Mouse (Mus musculus): ENCODE measurements around the gene Gnai3. TPM values are rescaled to one million over a fixed set of nuclear protein-coding genes. Genes with fewer than 3 reads are reported as not detected.

Gnai3 gene
- polyA plus RNA-seq, 1 experiment from 2014 or later = 171 TPM

- H3K9me3 ChIP-seq (ENCODE audit: control insufficient read depth, low read length) = no peaks in the 10 kb centered on the region
- WGBS = 72% methylated on average over 8 of the region's 8 CpGs
- no peak for DNase-seq (ENCODE audit: low spot score)
- H3K27ac ChIP-seq (ENCODE audit: low read depth) = no peak overlapping the region
- H3K36me3 ChIP-seq (ENCODE audit: control insufficient read depth, insufficient read depth, low read length) = no peaks in the 10 kb centered on the region
- no peak overlapping the region for H3K4me2 ChIP-seq (ENCODE audit: low read length)
- no peaks in the 10 kb centered on the region for H3K4me1 ChIP-seq (replicated peaks; ENCODE audit: control insufficient read depth, insufficient read depth, low read length)
- H3K9ac ChIP-seq (ENCODE audit: low read length) = no peak overlapping the region
- no peaks in the 10 kb centered on the region for H3K27me3 ChIP-seq (replicated peaks; ENCODE audit: control insufficient read depth, insufficient read depth, low read length)
- ATAC-seq (replicated peaks; ENCODE audit: low FRiP score, low TSS enrichment, low read depth) = no peak
- no peak overlapping the region for H3K4me3 ChIP-seq (ENCODE audit: low read depth, low read length)
Measured at GRCm38 (mm10) chr3:108096226-108096625, 49.7 kb downstream of the Gnai3 start.

- no peaks in the 10 kb centered on the region for H3K36me3 ChIP-seq (ENCODE audit: control insufficient read depth, insufficient read depth, low read length)
- no peaks in the 10 kb centered on the region for H3K9me3 ChIP-seq (ENCODE audit: control insufficient read depth, low read length)
- no peak overlapping the region for H3K4me2 ChIP-seq (ENCODE audit: low read length)
- H3K27ac ChIP-seq (ENCODE audit: low read depth) = no peak overlapping the region
- DNase-seq (ENCODE audit: low spot score) (no peak), ATAC-seq (replicated peaks; ENCODE audit: low FRiP score, low TSS enrichment, low read depth) (no peak)
- H3K4me3 ChIP-seq (ENCODE audit: low read depth, low read length) = no peak overlapping the region
- no peaks in the 10 kb centered on the region for H3K27me3 ChIP-seq (replicated peaks; ENCODE audit: control insufficient read depth, insufficient read depth, low read length)
- H3K4me1 ChIP-seq (replicated peaks; ENCODE audit: control insufficient read depth, insufficient read depth, low read length) = peaks cover 3% of the 10 kb centered on the region; the same call in 1 of the 2 replicates
- WGBS = 94% methylated on average over 12 of the region's 12 CpGs
- no peak overlapping the region for H3K9ac ChIP-seq (ENCODE audit: low read length)
Measured at GRCm38 (mm10) chr3:108094976-108095760, 50.8 kb downstream of the Gnai3 start.

- DNase-seq (ENCODE audit: low spot score) = no peak
- H3K27me3 ChIP-seq (replicated peaks; ENCODE audit: control insufficient read depth, insufficient read depth, low read length) = no peaks in the 10 kb centered on the region
- H3K9me3 ChIP-seq (ENCODE audit: control insufficient read depth, low read length) = no peaks in the 10 kb centered on the region
- ATAC-seq (replicated peaks; ENCODE audit: low FRiP score, low TSS enrichment, low read depth) = no peak
- no peak overlapping the region for H3K4me3 ChIP-seq (ENCODE audit: low read depth, low read length)
- H3K4me2 ChIP-seq (ENCODE audit: low read length) = no peak overlapping the region
- peaks cover 7% of the 10 kb centered on the region for H3K4me1 ChIP-seq (replicated peaks; ENCODE audit: control insufficient read depth, insufficient read depth, low read length)
- H3K27ac ChIP-seq (ENCODE audit: low read depth) = no peak overlapping the region
- no peak overlapping the region for H3K9ac ChIP-seq (ENCODE audit: low read length)
- H3K36me3 ChIP-seq (ENCODE audit: control insufficient read depth, insufficient read depth, low read length) = no peaks in the 10 kb centered on the region
- WGBS = 82% methylated on average over 1 of the region's 1 CpGs
Measured at GRCm38 (mm10) chr3:108094146-108094545, 51.8 kb downstream of the Gnai3 start.

GRCm38 (mm10) chr3:108093306-108093705 lies 52.6 kb downstream of the Gnai3 start:
- DNase-seq (ENCODE audit: low spot score) (no peak), ATAC-seq (replicated peaks; ENCODE audit: low FRiP score, low TSS enrichment, low read depth) (no peak)
- no peaks in the 10 kb centered on the region for H3K9me3 ChIP-seq (ENCODE audit: control insufficient read depth, low read length)
- no peak overlapping the region for H3K9ac ChIP-seq (ENCODE audit: low read length)
- H3K36me3 ChIP-seq (ENCODE audit: control insufficient read depth, insufficient read depth, low read length) = no peaks in the 10 kb centered on the region
- H3K4me1 ChIP-seq (replicated peaks; ENCODE audit: control insufficient read depth, insufficient read depth, low read length) = peaks cover 12% of the 10 kb centered on the region
- H3K4me3 ChIP-seq (ENCODE audit: low read depth, low read length) = no peak overlapping the region
- 67% methylated on average over 6 of the region's 6 CpGs for WGBS
- H3K27ac ChIP-seq (ENCODE audit: low read depth) = no peak overlapping the region
- no peak overlapping the region for H3K4me2 ChIP-seq (ENCODE audit: low read length)
- H3K27me3 ChIP-seq (replicated peaks; ENCODE audit: control insufficient read depth, insufficient read depth, low read length) = no peaks in the 10 kb centered on the region

GRCm38 (mm10) chr3:108092536-108093115 lies 53.3 kb downstream of the Gnai3 start, which contains the start of gene Gnat2:
Gene Gnat2, plus strand, starts transcription at chr3:108092789.
- Histone ChIP-seq H3K9ac (ENCODE audit: low read length) (no peak within 1 kb of the TSS), H3K4me2 (ENCODE audit: low read length) (no peak within 1 kb of the TSS), H3K4me3 (ENCODE audit: low read depth, low read length) (no peak within 1 kb of the TSS), H3K27me3 (replicated peaks; ENCODE audit: control insufficient read depth, insufficient read depth, low read length) (no peaks in the 10 kb centered on the region), H3K27ac (ENCODE audit: low read depth) (no peak within 1 kb of the TSS), H3K36me3 (ENCODE audit: control insufficient read depth, insufficient read depth, low read length) (no peaks in the 10 kb centered on the region), H3K4me1 (replicated peaks; ENCODE audit: control insufficient read depth, insufficient read depth, low read length) (peaks cover 12% of the 10 kb centered on the region), H3K9me3 (ENCODE audit: control insufficient read depth, low read length) (no peaks in the 10 kb centered on the region)
- no peak for ATAC-seq (replicated peaks; ENCODE audit: low FRiP score, low TSS enrichment, low read depth)
- 76% methylated on average over 15 of the region's 15 CpGs for WGBS
- DNase-seq (ENCODE audit: low spot score) = no peak

- H3K4me1 ChIP-seq (replicated peaks; ENCODE audit: control insufficient read depth, insufficient read depth, low read length) = peaks cover 14% of the 10 kb centered on the region
- no peaks in the 10 kb centered on the region for H3K36me3 ChIP-seq (ENCODE audit: control insufficient read depth, insufficient read depth, low read length)
- no peak overlapping the region for H3K27ac ChIP-seq (ENCODE audit: low read depth)
- WGBS = 71% methylated on average over 6 of the region's 6 CpGs
- no peak overlapping the region for H3K4me2 ChIP-seq (ENCODE audit: low read length)
- H3K27me3 ChIP-seq (replicated peaks; ENCODE audit: control insufficient read depth, insufficient read depth, low read length) = no peaks in the 10 kb centered on the region
- H3K9ac ChIP-seq (ENCODE audit: low read length) = no peak overlapping the region
- ATAC-seq (replicated peaks; ENCODE audit: low FRiP score, low TSS enrichment, low read depth) = no peak
- DNase-seq (ENCODE audit: low spot score) = no peak
- H3K4me3 ChIP-seq (ENCODE audit: low read depth, low read length) = no peak overlapping the region
- no peaks in the 10 kb centered on the region for H3K9me3 ChIP-seq (ENCODE audit: control insufficient read depth, low read length)
Measured at GRCm38 (mm10) chr3:108092030-108092429, 53.9 kb downstream of the Gnai3 start.

- ATAC-seq (replicated peaks; ENCODE audit: low FRiP score, low TSS enrichment, low read depth) (no peak), DNase-seq (ENCODE audit: low spot score) (no peak)
- H3K27ac ChIP-seq (ENCODE audit: low read depth) = no peak overlapping the region
- H3K4me1 ChIP-seq (replicated peaks; ENCODE audit: control insufficient read depth, insufficient read depth, low read length) = peaks cover 18% of the 10 kb centered on the region
- H3K4me3 ChIP-seq (ENCODE audit: low read depth, low read length) = no peak overlapping the region
- H3K9ac ChIP-seq (ENCODE audit: low read length) = no peak overlapping the region
- no peak overlapping the region for H3K4me2 ChIP-seq (ENCODE audit: low read length)
- WGBS = 87% methylated on average over 2 of the region's 2 CpGs
- H3K27me3 ChIP-seq (replicated peaks; ENCODE audit: control insufficient read depth, insufficient read depth, low read length) = no peaks in the 10 kb centered on the region
- H3K36me3 ChIP-seq (ENCODE audit: control insufficient read depth, insufficient read depth, low read length) = no peaks in the 10 kb centered on the region
- H3K9me3 ChIP-seq (ENCODE audit: control insufficient read depth, low read length) = no peaks in the 10 kb centered on the region
Measured at GRCm38 (mm10) chr3:108090561-108090960, 55.4 kb downstream of the Gnai3 start.

GRCm38 (mm10) chr3:108089916-108090315 lies 56.0 kb downstream of the Gnai3 start:
- WGBS = 20% methylated on average over 2 of the region's 2 CpGs
- Histone ChIP-seq H3K4me2 (ENCODE audit: low read length) (no peak overlapping the region), H3K4me1 (replicated peaks; ENCODE audit: control insufficient read depth, insufficient read depth, low read length) (peaks cover 19% of the 10 kb centered on the region), H3K36me3 (ENCODE audit: control insufficient read depth, insufficient read depth, low read length) (no peaks in the 10 kb centered on the region), H3K9me3 (ENCODE audit: control insufficient read depth, low read length) (no peaks in the 10 kb centered on the region), H3K27ac (ENCODE audit: low read depth) (no peak overlapping the region), H3K4me3 (ENCODE audit: low read depth, low read length) (no peak overlapping the region), H3K9ac (ENCODE audit: low read length) (no peak overlapping the region), H3K27me3 (replicated peaks; ENCODE audit: control insufficient read depth, insufficient read depth, low read length) (no peaks in the 10 kb centered on the region)
- DNase-seq (ENCODE audit: low spot score) = no peak
- ATAC-seq (replicated peaks; ENCODE audit: low FRiP score, low TSS enrichment, low read depth) = no peak

Data from intestine, embryonic 14.5 days (tissue).